11 mouse cellular contexts compared by ENCODE assay signal in the genomic region with DNA sequence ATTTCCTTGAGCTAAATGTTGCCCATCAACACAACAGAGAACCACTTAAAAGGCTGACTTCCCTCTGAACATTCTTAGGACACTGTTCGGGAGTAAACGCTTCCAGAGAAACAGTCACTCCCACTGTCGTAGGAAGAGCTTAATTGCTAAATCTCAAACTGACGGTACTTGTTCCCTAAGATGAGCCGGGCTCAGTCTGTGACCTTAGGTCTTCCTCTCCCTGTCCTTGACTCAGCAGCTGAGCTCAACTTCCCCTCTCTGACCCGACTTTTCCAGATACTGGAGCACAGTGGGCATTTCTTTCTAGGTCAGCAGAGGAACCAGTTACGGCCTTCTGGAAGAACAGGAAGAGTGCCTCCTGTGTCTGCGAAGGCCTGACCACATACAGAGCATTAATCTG.
DNase-seq lines count a peak whose midpoint lies in the region; ATAC-seq lines count a peak whose summit lies in the region.
"Had no signal": no experiment of that assay in that cellular context is flagged by ENCODE, and none has a peak within 500 bp of the region (broad histone marks: within the 10 kb centered on the region; RNA-seq: fewer than 3 reads in every experiment).

No protein-coding gene starts in this region.

- H3K27ac ChIP-seq in kidney, embryonic 16.5 days (ENCODE audit: low read length) = no peak overlapping the region
- no peak overlapping the region for H3K27ac ChIP-seq in liver, embryonic 16.5 days (ENCODE audit: low read length)
- H3K27ac ChIP-seq in neural tube, embryonic 15.5 days (replicated peaks) = no peak overlapping the region
- H3K27ac ChIP-seq: embryonic facial prominence, embryonic 13.5 days had no signal

- H3K9me3 ChIP-seq in kidney, embryonic 16.5 days (ENCODE audit: low read length) = no peaks in the 10 kb centered on the region
- H3K9me3 ChIP-seq in liver, embryonic 16.5 days (replicated peaks; ENCODE audit: control insufficient read depth, low read length) = no peaks in the 10 kb centered on the region
- H3K9me3 ChIP-seq in neural tube, embryonic 15.5 days (replicated peaks) = no peaks in the 10 kb centered on the region
- H3K9me3 ChIP-seq: embryonic facial prominence, embryonic 13.5 days had no signal

- whole genome bisulfite sequencing in kidney, embryonic 16.5 days = 39% methylated on average over 8 of the region's 8 CpGs
- 24% methylated on average over 8 of the region's 8 CpGs for WGBS in liver, embryonic 16.5 days (ENCODE audit: insufficient replicate concordance)
- WGBS in neural tube, embryonic 15.5 days = 53% methylated on average over 8 of the region's 8 CpGs

- no peaks in the 10 kb centered on the region for H3K36me3 ChIP-seq in kidney, embryonic 16.5 days (ENCODE audit: insufficient read depth, low read length)
- H3K36me3 ChIP-seq in liver, embryonic 16.5 days (ENCODE audit: control insufficient read depth, insufficient read depth) = no peaks in the 10 kb centered on the region
- H3K36me3 ChIP-seq in neural tube, embryonic 15.5 days = no peaks in the 10 kb centered on the region
- H3K36me3 ChIP-seq: embryonic facial prominence, embryonic 13.5 days had no signal

- no peaks in the 10 kb centered on the region for H3K27me3 ChIP-seq in kidney, embryonic 16.5 days (ENCODE audit: insufficient read depth, low read length)
- H3K27me3 ChIP-seq in liver, embryonic 16.5 days (ENCODE audit: control insufficient read depth, insufficient read depth, low read depth, low read length) = no peaks in the 10 kb centered on the region
- H3K27me3 ChIP-seq in neural tube, embryonic 15.5 days (replicated peaks) = no peaks in the 10 kb centered on the region
- H3K27me3 ChIP-seq: embryonic facial prominence, embryonic 13.5 days had no signal

- no peak overlapping the region for H3K9ac ChIP-seq in kidney, embryonic 16.5 days (replicated peaks; ENCODE audit: low read length)
- H3K9ac ChIP-seq in liver, embryonic 16.5 days (ENCODE audit: low read depth, low read length) = no peak overlapping the region
- no peak overlapping the region for H3K9ac ChIP-seq in neural tube, embryonic 15.5 days (replicated peaks)
- H3K9ac ChIP-seq: embryonic facial prominence, embryonic 13.5 days had no signal

- H3K4me3 ChIP-seq in kidney, embryonic 16.5 days (ENCODE audit: low read length) = no peak overlapping the region
- no peak overlapping the region for H3K4me3 ChIP-seq in liver, embryonic 16.5 days (ENCODE audit: low read depth, low read length)
- no peak overlapping the region for H3K4me3 ChIP-seq in neural tube, embryonic 15.5 days (replicated peaks)
- H3K4me3 ChIP-seq: embryonic facial prominence, embryonic 13.5 days had no signal

- peak; percentile 61 to 81 for DNase-seq in adrenal gland, adult (ENCODE audit: inconsistent age in 2 of 2, low spot score in 1 of 2)
- DNase-seq in adrenal gland, postnatal 25 days = no peak
- peak; percentile 13 for DNase-seq in kidney, adult 18-20 months
- peak; percentile 40 for DNase-seq in adrenal gland, postnatal 10 days
- DNase-seq in thymus, postnatal 36 days = no peak

- no peak for ATAC-seq in kidney, embryonic 16.5 days (ENCODE audit: low FRiP score, low TSS enrichment)
- peak; percentile 55 for ATAC-seq in liver, embryonic 16.5 days (ENCODE audit: low read depth)
- ATAC-seq in neural tube, embryonic 15.5 days (ENCODE audit: low FRiP score) = no peak
- ATAC-seq: inflammation-experienced regulatory T-cells, adult 6 months had no signal

- no peak overlapping the region for H3K4me2 ChIP-seq in kidney, embryonic 16.5 days (replicated peaks; ENCODE audit: low read depth, low read length)
- no peak overlapping the region for H3K4me2 ChIP-seq in liver, embryonic 16.5 days (ENCODE audit: low read depth, low read length)
- H3K4me2 ChIP-seq in neural tube, embryonic 15.5 days = no peak overlapping the region
- H3K4me2 ChIP-seq: embryonic facial prominence, embryonic 13.5 days; midbrain, embryonic 11.5 days had no signal

- peaks cover 11% of the 10 kb centered on the region for H3K4me1 ChIP-seq in kidney, embryonic 16.5 days (ENCODE audit: insufficient read depth, low read length)
- H3K4me1 ChIP-seq in liver, embryonic 16.5 days (ENCODE audit: control insufficient read depth, low read depth, low read length) = no peaks in the 10 kb centered on the region; the same call in 1 of the 2 replicates
- peaks cover 21% of the 10 kb centered on the region for H3K4me1 ChIP-seq in neural tube, embryonic 15.5 days

Comparison
In these comparisons a context has a peak if more than half of its experiments do, and no peak if none do; other contexts are left out.
1. DNase-seq: peak in adrenal gland, adult (2 of 2), kidney, adult 18-20 months (single experiment) and adrenal gland, postnatal 10 days (single experiment); none in adrenal gland, postnatal 25 days (single experiment) and thymus, postnatal 36 days (0 of 2).